Mouse (Mus musculus) liver, adult (tissue): ENCODE results near the gene Ap1g1.

Experiments used
- GATA4 ChIP-seq: IDR thresholded peaks from 2 replicates; pipeline ENCODE4 v1.6.1; 2014; ENCODE audit warnings: mild to moderate bottlenecking, low read length; ENCODE audit not compliant: insufficient replicate concordance

Ap1g1 gene

GRCm38 (mm10) chr8:109880012-109880662 lies 101.8 kb downstream of the Ap1g1 start:
- TF ChIP-seq GATA4 = no peak

DNA sequence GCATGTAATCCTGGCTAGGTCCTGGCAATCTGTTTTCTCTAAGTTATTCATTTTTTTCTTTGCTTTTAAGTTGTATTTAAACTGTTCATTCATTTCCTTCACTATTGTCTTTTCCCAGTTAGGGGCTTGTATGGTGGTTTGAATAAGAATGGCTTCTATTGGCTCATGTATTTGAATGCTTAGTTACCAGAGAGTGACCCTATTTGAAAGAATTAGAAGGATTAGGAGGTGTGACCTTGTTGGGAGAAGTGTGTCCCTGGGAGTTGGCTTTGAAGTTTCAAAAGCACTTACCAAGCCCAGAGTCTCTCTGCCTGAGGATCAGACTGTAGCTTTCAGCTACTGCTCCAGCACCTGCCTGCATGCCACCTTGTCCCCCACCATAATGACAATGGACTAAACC lies 106.9 kb downstream of the Ap1g1 start:
- no peak for TF ChIP-seq GATA4

- no peak for TF ChIP-seq GATA4
These were observed 110.9 kb downstream of the Ap1g1 start for GRCm38 (mm10) chr8:109889211-109889610.

GRCm38 (mm10) chr8:109890794-109891585 lies 112.6 kb downstream of the Ap1g1 start:
- TF ChIP-seq GATA4 = no peak

DNA sequence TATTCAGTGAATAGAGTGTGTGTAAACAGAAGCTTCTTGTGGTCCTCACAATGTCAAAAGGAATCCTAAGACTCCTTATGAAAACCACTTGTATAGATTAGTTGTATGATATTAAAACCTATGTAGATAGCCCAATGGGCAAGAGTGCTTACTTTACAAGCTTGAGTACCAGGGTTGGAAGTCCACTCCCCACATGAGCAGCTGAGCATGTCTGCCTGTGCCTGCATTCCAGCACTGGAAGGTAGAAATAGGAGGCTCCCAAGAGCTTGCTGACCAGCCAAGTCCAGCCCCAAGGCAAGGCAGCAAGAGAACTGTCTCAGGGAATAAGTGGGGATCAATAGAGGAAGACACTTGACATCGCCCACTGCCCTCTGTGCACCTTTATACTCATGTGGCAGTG lies 116.3 kb downstream of the Ap1g1 start:
- TF ChIP-seq GATA4 = no peak

DNA sequence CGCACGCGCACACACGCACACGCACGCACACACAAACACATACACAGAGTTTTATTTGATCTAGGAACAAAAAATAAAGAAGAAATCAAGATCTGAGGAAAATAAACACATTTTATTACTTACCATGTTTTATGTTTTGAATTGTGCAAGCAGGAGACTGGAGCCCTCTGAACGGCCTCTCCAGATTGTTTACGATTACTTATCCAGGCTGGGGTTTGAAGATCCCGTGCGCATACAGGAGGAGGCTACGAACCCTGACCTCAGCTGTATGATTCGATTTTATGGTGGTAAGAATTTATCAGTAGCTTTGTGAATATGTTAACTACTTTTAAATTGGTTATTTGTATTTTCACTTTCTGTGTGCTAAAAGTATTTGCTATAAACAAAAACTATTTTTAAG lies 117.0 kb downstream of the Ap1g1 start:
- no peak for TF ChIP-seq GATA4

GRCm38 (mm10) chr8:109902379-109902778 lies 124.0 kb downstream of the Ap1g1 start:
- no peak for TF ChIP-seq GATA4

- no peak for TF ChIP-seq GATA4
These were observed 125.6 kb downstream of the Ap1g1 start for GRCm38 (mm10) chr8:109903909-109904469.

DNA sequence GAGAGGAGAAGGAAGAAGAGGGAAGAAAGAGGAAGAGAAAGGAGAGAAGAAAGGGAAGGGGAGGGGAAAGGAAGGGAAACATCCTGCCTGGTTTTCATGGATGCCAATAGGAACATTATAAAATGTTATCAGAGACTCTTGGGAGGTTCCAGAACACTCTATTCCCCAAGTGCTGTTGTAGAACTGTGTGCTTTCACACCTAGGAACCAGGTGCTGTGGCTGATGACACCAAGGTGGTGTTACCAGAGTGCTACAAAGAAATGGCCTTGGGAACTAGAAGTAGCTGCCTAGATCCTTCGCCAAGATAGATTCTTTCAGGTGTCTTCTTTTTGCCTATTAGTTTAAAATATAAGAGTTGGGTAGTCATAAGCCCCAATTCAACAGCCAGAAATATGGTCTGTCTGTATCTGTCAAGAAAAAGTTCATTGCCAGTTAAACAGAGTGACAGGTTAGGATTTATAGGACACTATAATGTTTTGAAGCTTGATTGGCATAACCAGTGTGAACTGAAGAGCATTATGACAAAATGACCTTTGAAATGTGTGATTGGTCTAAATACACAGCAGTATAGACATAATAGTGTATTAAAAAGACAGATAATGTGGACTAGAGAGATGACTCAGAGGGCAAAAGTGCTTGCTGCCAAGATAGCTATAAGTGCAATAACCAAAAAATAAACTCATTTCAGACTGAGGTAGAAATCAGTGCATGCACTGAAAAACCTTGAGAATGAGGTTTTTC lies 126.7 kb downstream of the Ap1g1 start:
- TF ChIP-seq GATA4 = no peak

DNA sequence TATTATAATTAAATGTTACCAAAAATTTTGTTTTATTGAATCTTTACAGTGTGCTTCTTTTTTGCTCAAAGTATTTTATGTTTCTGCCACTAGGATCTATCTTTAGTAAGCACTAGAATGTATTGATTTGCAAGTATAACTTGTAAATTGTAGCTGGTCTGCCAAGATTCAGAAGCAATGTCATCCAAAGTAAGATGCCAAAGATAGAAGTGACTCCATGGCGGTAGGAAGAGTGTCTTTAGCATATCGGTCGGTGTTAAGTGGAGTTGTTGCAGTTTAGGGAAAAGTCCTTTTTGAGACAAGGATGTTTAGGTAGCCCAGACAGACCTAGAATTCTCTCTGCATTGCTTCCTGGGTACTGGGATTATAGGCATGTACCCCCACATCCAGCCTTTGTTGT lies 128.6 kb downstream of the Ap1g1 start:
- no peak for TF ChIP-seq GATA4

GRCm38 (mm10) chr8:109907376-109907775 lies 129.0 kb downstream of the Ap1g1 start:
- no peak for TF ChIP-seq GATA4
